Mouse (Mus musculus) heart, adult 2 months (tissue): ENCODE results near the gene Irak2.

Source experiments
- CTCF ChIP-seq: fragments of 200-600 bp; IDR thresholded peaks from 2 replicates; pipeline ENCODE4 v1.8.1; 2022; ENCODE audit warnings: antibody characterized with exemption, mild to moderate bottlenecking, moderate library complexity
- EP300 ChIP-seq: fragments of 200-500 bp; IDR thresholded peaks from 2 replicates; pipeline ENCODE4 v1.6.1; 2011; ENCODE audit warnings: low read depth, low read length, control low read depth; ENCODE audit not compliant: insufficient read depth
- POLR2A ChIP-seq: fragments of 200-500 bp; IDR thresholded peaks from 2 replicates; pipeline ENCODE4 v1.6.1; 2011; ENCODE audit warnings: mild to moderate bottlenecking, low read depth, low read length, control low read depth; ENCODE audit not compliant: insufficient read depth

DNA sequence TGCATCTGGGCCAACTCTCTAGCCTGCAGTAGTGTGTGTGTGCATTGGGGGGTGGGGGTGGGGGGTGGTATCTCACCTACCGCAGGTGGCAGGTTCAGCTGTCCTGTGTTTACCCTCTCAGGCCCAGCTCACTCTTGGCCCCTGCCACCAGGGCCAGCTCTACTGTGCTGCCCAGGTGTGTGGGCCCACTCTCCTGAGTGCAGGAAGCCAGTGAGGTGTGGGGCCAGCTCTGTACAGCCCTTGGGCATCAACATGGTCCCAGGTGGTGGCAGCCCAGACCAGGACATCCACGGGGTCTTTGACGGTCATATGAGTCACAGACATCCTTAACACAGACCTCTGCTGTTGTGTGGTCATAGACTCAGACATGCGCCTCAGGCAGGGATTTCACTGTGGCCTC, 5.4 kb upstream of the Irak2 start:
- TF ChIP-seq POLR2A (no peak), CTCF (no peak), EP300 (no peak)
